Mouse (Mus musculus): ENCODE data around the gene Ric3. TPM values are rescaled to one million over a fixed set of nuclear protein-coding genes. Genes with fewer than 3 reads are reported as not detected.
A peak's percentile ranks its signal among the peaks of the same experiment; 100 is the strongest.
"Not testable (repeated sequence)": the region's sequence is repeated elsewhere in the genome, so short reads cannot be mapped to it uniquely, and the experiment has no call there.

The Ric3 gene
- polyA plus RNA-seq (2012; rRNA removed) (0.18 and 0.31 TPM in 2 replicates), polyA plus RNA-seq (2014; fragmentation: Nextera tagmentation; extraction: Ambion mirVana) (0.39 and 0.62 TPM in 2 replicates)

GRCm38 (mm10) chr7:109083113-109083812 is at the start of gene Ric3:
Ric3 (minus strand) TSS chr7:109083331.
- H3K4me3 ChIP-seq (ENCODE audit: insufficient read depth in 1 of 2, low read depth in 2 of 2, low read length in 2 of 2), result peak within 1 kb of the TSS; percentile 32 to 42
- no peak within 1 kb of the TSS for H3K9ac ChIP-seq (replicated peaks)
- TF ChIP-seq CTCF (IDR thresholded peaks at IDR 0.05; ENCODE audit: low read depth) (no peak), EP300 (IDR thresholded peaks at IDR 0.05; ENCODE audit: low read depth) (no peak)
- ATAC-seq (ENCODE audit: insufficient read depth), result peak; percentile 37; the same call in 1 of the 2 replicates
- no peaks in the 10 kb centered on the region; a peak in 2 of 4 replicates for H3K4me1 ChIP-seq (replicated peaks; ENCODE audit: control insufficient read depth in 2 of 2, insufficient read depth in 2 of 2, low read length in 1 of 2)
- no peaks in the 10 kb centered on the region for H3K36me3 ChIP-seq (replicated peaks; ENCODE audit: control insufficient read depth, insufficient read depth, low read depth)
- 4% methylated on average over 50 of the region's 50 CpGs for WGBS (ENCODE audit: insufficient replicate concordance)
- DNase-seq (ENCODE audit: low read depth in 3 of 3, low spot score in 3 of 3), result no peak
- peaks cover 21% of the 10 kb centered on the region for H3K27me3 ChIP-seq (ENCODE audit: control insufficient read depth, insufficient read depth, low read length)
- no peak within 1 kb of the TSS for H3K27ac ChIP-seq
- H3K4me2 ChIP-seq (ENCODE audit: low read depth), result peak within 1 kb of the TSS; percentile 48
- no peaks in the 10 kb centered on the region for H3K9me3 ChIP-seq (ENCODE audit: control insufficient read depth, low read length)

GRCm38 (mm10) chr7:109131565-109131964 is 48.4 kb upstream of the Ric3 start:
- peak; percentile 37; the same call in 1 of the 2 replicates for ATAC-seq (ENCODE audit: insufficient read depth)
- H3K4me3 ChIP-seq (ENCODE audit: insufficient read depth in 1 of 2, low read depth in 2 of 2, low read length in 2 of 2), result no peak overlapping the region
- WGBS (ENCODE audit: insufficient replicate concordance), result 29% methylated on average over 2 of the region's 2 CpGs

GRCm38 (mm10) chr7:109129946-109130686 is 47.0 kb upstream of the Ric3 start:
- whole genome bisulfite sequencing (ENCODE audit: insufficient replicate concordance), result 62% methylated on average over 5 of the region's 5 CpGs
- Histone ChIP-seq H3K9ac (replicated peaks) (no peak overlapping the region), H3K4me3 (ENCODE audit: insufficient read depth in 1 of 2, low read depth in 2 of 2, low read length in 2 of 2) (no peak overlapping the region), H3K27ac (no peak overlapping the region), H3K36me3 (replicated peaks; ENCODE audit: control insufficient read depth, insufficient read depth, low read depth) (no peaks in the 10 kb centered on the region), H3K9me3 (ENCODE audit: control insufficient read depth, low read length) (no peaks in the 10 kb centered on the region), H3K27me3 (ENCODE audit: control insufficient read depth, insufficient read depth, low read length) (no peaks in the 10 kb centered on the region), H3K4me2 (ENCODE audit: low read depth) (no peak overlapping the region), H3K4me1 (replicated peaks; ENCODE audit: control insufficient read depth in 2 of 2, insufficient read depth in 2 of 2, low read length in 1 of 2) (peaks cover 0 to 1% of the 10 kb centered on the region in 2 experiments; a peak in 1 of 4 replicates)
- DNase-seq (ENCODE audit: low read depth in 3 of 3, low spot score in 3 of 3) (no peak), ATAC-seq (ENCODE audit: insufficient read depth) (no peak)
- TF ChIP-seq EP300 (IDR thresholded peaks at IDR 0.05; ENCODE audit: low read depth), result no peak
- peak; percentile 59 for TF ChIP-seq CTCF (IDR thresholded peaks at IDR 0.05; ENCODE audit: low read depth)

More at GRCm38 (mm10) chr7:109131565-109131964, 48.4 kb upstream of the Ric3 start:
- TF ChIP-seq CTCF (IDR thresholded peaks at IDR 0.05; ENCODE audit: low read depth) (no peak), EP300 (IDR thresholded peaks at IDR 0.05; ENCODE audit: low read depth) (no peak)
- H3K9ac ChIP-seq (replicated peaks), result no peak overlapping the region
- H3K4me1 ChIP-seq (replicated peaks; ENCODE audit: control insufficient read depth in 2 of 2, insufficient read depth in 2 of 2, low read length in 1 of 2), result peaks cover 0 to 6% of the 10 kb centered on the region in 2 experiments; a peak in 2 of 4 replicates
- H3K4me2 ChIP-seq (ENCODE audit: low read depth), result no peak overlapping the region
- no peaks in the 10 kb centered on the region for H3K36me3 ChIP-seq (replicated peaks; ENCODE audit: control insufficient read depth, insufficient read depth, low read depth)
- H3K27ac ChIP-seq, result no peak overlapping the region
- H3K9me3 ChIP-seq (ENCODE audit: control insufficient read depth, low read length), result no peaks in the 10 kb centered on the region
- DNase-seq (ENCODE audit: low read depth in 3 of 3, low spot score in 3 of 3), result no peak
- no peaks in the 10 kb centered on the region for H3K27me3 ChIP-seq (ENCODE audit: control insufficient read depth, insufficient read depth, low read length)

GRCm38 (mm10) chr7:109129442-109129841 is 46.3 kb upstream of the Ric3 start:
- Histone ChIP-seq H3K27ac (no peak overlapping the region), H3K4me3 (ENCODE audit: insufficient read depth in 1 of 2, low read depth in 2 of 2, low read length in 2 of 2) (no peak overlapping the region), H3K27me3 (ENCODE audit: control insufficient read depth, insufficient read depth, low read length) (no peaks in the 10 kb centered on the region), H3K9me3 (ENCODE audit: control insufficient read depth, low read length) (no peaks in the 10 kb centered on the region), H3K4me1 (replicated peaks; ENCODE audit: control insufficient read depth in 2 of 2, insufficient read depth in 2 of 2, low read length in 1 of 2) (peaks cover 0 to 1% of the 10 kb centered on the region in 2 experiments; a peak in 1 of 4 replicates), H3K4me2 (ENCODE audit: low read depth) (no peak overlapping the region), H3K9ac (replicated peaks) (no peak overlapping the region), H3K36me3 (replicated peaks; ENCODE audit: control insufficient read depth, insufficient read depth, low read depth) (no peaks in the 10 kb centered on the region)
- no peak for TF ChIP-seq EP300 (IDR thresholded peaks at IDR 0.05; ENCODE audit: low read depth)
- TF ChIP-seq CTCF (IDR thresholded peaks at IDR 0.05; ENCODE audit: low read depth), result no peak
- no peak for DNase-seq (ENCODE audit: low read depth in 3 of 3, low spot score in 3 of 3)
- no peak for ATAC-seq (ENCODE audit: insufficient read depth)

- TF ChIP-seq EP300 (IDR thresholded peaks at IDR 0.05; ENCODE audit: low read depth) (no peak), CTCF (IDR thresholded peaks at IDR 0.05; ENCODE audit: low read depth) (no peak)
- Histone ChIP-seq H3K4me2 (ENCODE audit: low read depth) (peak overlapping the region; percentile 4; the same call in 1 of the 2 replicates), H3K9ac (replicated peaks) (peak overlapping the region; percentile 28)
These were observed 32.8 kb upstream of the Ric3 start for GRCm38 (mm10) chr7:109115929-109116328.

GRCm38 (mm10) chr7:109115488-109115887 is 32.4 kb upstream of the Ric3 start:
- H3K9ac ChIP-seq (replicated peaks), result not testable (repeated sequence)

More at GRCm38 (mm10) chr7:109115929-109116328, 32.8 kb upstream of the Ric3 start:
- Histone ChIP-seq H3K27ac (peak overlapping the region; percentile 19), H3K36me3 (replicated peaks; ENCODE audit: control insufficient read depth, insufficient read depth, low read depth) (no peaks in the 10 kb centered on the region), H3K9me3 (ENCODE audit: control insufficient read depth, low read length) (no peaks in the 10 kb centered on the region), H3K4me1 (replicated peaks; ENCODE audit: control insufficient read depth in 2 of 2, insufficient read depth in 2 of 2, low read length in 1 of 2) (peaks cover 47 to 49% of the 10 kb centered on the region in 2 experiments), H3K4me3 (ENCODE audit: insufficient read depth in 1 of 2, low read depth in 2 of 2, low read length in 2 of 2) (no peak overlapping the region), H3K27me3 (ENCODE audit: control insufficient read depth, insufficient read depth, low read length) (no peaks in the 10 kb centered on the region)
- no peak for ATAC-seq (ENCODE audit: insufficient read depth)
- DNase-seq (ENCODE audit: low read depth in 3 of 3, low spot score in 3 of 3), result no peak
- WGBS (ENCODE audit: insufficient replicate concordance), result 32% methylated on average over 4 of the region's 4 CpGs

More at GRCm38 (mm10) chr7:109115488-109115887, 32.4 kb upstream of the Ric3 start:
- H3K9me3 ChIP-seq (ENCODE audit: control insufficient read depth, low read length); H3K36me3 ChIP-seq (replicated peaks; ENCODE audit: control insufficient read depth, insufficient read depth, low read depth); H3K4me3 ChIP-seq (ENCODE audit: insufficient read depth in 1 of 2, low read depth in 2 of 2, low read length in 2 of 2); DNase-seq (ENCODE audit: low read depth in 3 of 3, low spot score in 3 of 3); H3K27me3 ChIP-seq (ENCODE audit: control insufficient read depth, insufficient read depth, low read length): not testable (repeated sequence)
- Histone ChIP-seq H3K4me2 (ENCODE audit: low read depth) (peak overlapping the region; percentile 4; the same call in 1 of the 2 replicates), H3K4me1 (replicated peaks; ENCODE audit: control insufficient read depth in 2 of 2, insufficient read depth in 2 of 2, low read length in 1 of 2) (peaks cover 52 to 53% of the 10 kb centered on the region in 2 experiments), H3K27ac (peak overlapping the region; percentile 19)
- WGBS (ENCODE audit: insufficient replicate concordance), result 0% methylated on average over 1 of the region's 4 CpGs
- peak; percentile 18; the same call in 1 of the 2 replicates for ATAC-seq (ENCODE audit: insufficient read depth)

Data from liver, embryonic 14.5 days (tissue).